Mouse (Mus musculus) G1E (cell line): ENCODE results near the gene Micu1.

Experiments
- CTCF ChIP-seq: IDR thresholded peaks from 2 replicates; pipeline ENCODE4 v1.5.1; 2012; ENCODE audit warnings: low read depth, low read length, inconsistent platforms, mixed read lengths
- GATA1 ChIP-seq: IDR thresholded peaks from 2 replicates; pipeline ENCODE4 v1.6.1; 2012; ENCODE audit warnings: borderline replicate concordance, low read length, inconsistent platforms, mixed read lengths
- GATA2 ChIP-seq: IDR thresholded peaks from 2 replicates; pipeline ENCODE4 v1.6.1; 2012; ENCODE audit warnings: low read depth, low read length, inconsistent platforms, borderline replicate concordance
- TAL1 ChIP-seq: conservative IDR thresholded peaks from 2 replicates; pipeline ENCODE4 v1.6.1; 2012; ENCODE audit warnings: low read depth, low read length, inconsistent platforms, mixed read lengths

GRCm38 (mm10) chr10:59822857-59823256 is 120.6 kb downstream of the Micu1 start:
- TF ChIP-seq CTCF (no peak), GATA2 (no peak), TAL1 (no peak), GATA1 (no peak)
